Mouse (Mus musculus): Measurements from ENCODE around the gene Spock1. TPM values are rescaled to one million over a fixed set of nuclear protein-coding genes. Genes with fewer than 3 reads are reported as not detected.

Gene Spock1
- polyA plus RNA-seq, 1 experiment from 2014 or later: 69.4 TPM

GRCm38 (mm10) chr13:57414716-57415115, 493.4 kb downstream of the Spock1 start:
- no peak for ATAC-seq (ENCODE audit: low FRiP score)
- WGBS: 100% methylated on average over 1 of the region's 1 CpGs
- Histone ChIP-seq H3K9ac (no peak overlapping the region), H3K9me3 (no peaks in the 10 kb centered on the region), H3K27me3 (no peaks in the 10 kb centered on the region), H3K4me1 (replicated peaks) (peaks cover 6% of the 10 kb centered on the region), H3K4me2 (no peak overlapping the region), H3K36me3 (0 out of 2 replicates have a peak, but pooled peaks cover 2% of the 10 kb centered on the region), H3K27ac (no peak overlapping the region), H3K4me3 (no peak overlapping the region)

GRCm38 (mm10) chr13:57407666-57408065, 500.5 kb downstream of the Spock1 start:
- no peak for ATAC-seq (ENCODE audit: low FRiP score)
- WGBS: 74% methylated on average over 4 of the region's 4 CpGs
- Histone ChIP-seq H3K4me2 (no peak overlapping the region), H3K36me3 (no peaks in the 10 kb centered on the region), H3K4me3 (no peak overlapping the region), H3K9me3 (no peaks in the 10 kb centered on the region), H3K9ac (no peak overlapping the region), H3K4me1 (replicated peaks) (no peaks in the 10 kb centered on the region), H3K27ac (no peak overlapping the region), H3K27me3 (no peaks in the 10 kb centered on the region)

- no peak overlapping the region for H3K27ac ChIP-seq
- no peak overlapping the region for H3K4me3 ChIP-seq
- no peaks in the 10 kb centered on the region for H3K36me3 ChIP-seq
- no peaks in the 10 kb centered on the region for H3K27me3 ChIP-seq
- H3K9me3 ChIP-seq: no peaks in the 10 kb centered on the region
- no peak for ATAC-seq (ENCODE audit: low FRiP score)
- WGBS: 88% methylated on average over 7 of the region's 7 CpGs
- no peak overlapping the region for H3K9ac ChIP-seq
- no peak overlapping the region for H3K4me2 ChIP-seq
- no peaks in the 10 kb centered on the region for H3K4me1 ChIP-seq (replicated peaks)
Measured at GRCm38 (mm10) chr13:57402386-57402785, 505.7 kb downstream of the Spock1 start.

- no peaks in the 10 kb centered on the region for H3K36me3 ChIP-seq
- no peaks in the 10 kb centered on the region for H3K4me1 ChIP-seq (replicated peaks)
- H3K9me3 ChIP-seq: no peaks in the 10 kb centered on the region
- H3K9ac ChIP-seq: no peak overlapping the region
- no peaks in the 10 kb centered on the region for H3K27me3 ChIP-seq
- 93% methylated on average over 14 of the region's 14 CpGs for WGBS
- H3K4me2 ChIP-seq: no peak overlapping the region
- ATAC-seq (ENCODE audit: low FRiP score): no peak
- H3K27ac ChIP-seq: no peak overlapping the region
- H3K4me3 ChIP-seq: no peak overlapping the region
Measured at GRCm38 (mm10) chr13:57372141-57372700, 535.9 kb downstream of the Spock1 start.

Other genes with a start within 250 kb of the Spock1 start
- gene Klhl3, start 205.3 kb upstream of the Spock1 start, polyA plus RNA-seq (2015; fragmentation: Nextera tagmentation; extraction: Ambion mirVana): 11.5 and 11.7 TPM in 2 replicates
- 67.5 and 68.8 TPM in 2 replicates for gene Hnrnpa0, start 220.2 kb upstream of the Spock1 start, polyA plus RNA-seq (2015; fragmentation: Nextera tagmentation; extraction: Ambion mirVana)
- gene Idnk, start 249.3 kb upstream of the Spock1 start, polyA plus RNA-seq (2015; fragmentation: Nextera tagmentation; extraction: Ambion mirVana): 71.4 and 73.5 TPM in 2 replicates